Mouse (Mus musculus) midbrain, embryonic 15.5 days (tissue): ENCODE results near the gene Wrb. TPM values are rescaled to one million over a fixed set of nuclear protein-coding genes. Genes with fewer than 3 reads are reported as not detected.
"Not testable (repeated sequence)": the region's sequence is repeated elsewhere in the genome, so short reads cannot be mapped to it uniquely, and the experiment has no call there.

Experiments used
- ATAC-seq: fragments of 200-750 bp; cut with Nextera tagmentation; replicated peaks from 2 replicates; pipeline ENCODE4 v1.8.0; 2017; ENCODE audit warnings: moderate TSS enrichment
- H3K27ac ChIP-seq: fragments of 300-500 bp; sonication (generic); 2 replicates; pipeline ENCODE4 v1.5.1; 2015; ENCODE audit warnings: mild to moderate bottlenecking, inconsistent platforms
- H3K27me3 ChIP-seq: fragments of 300-500 bp; sonication (generic); replicated peaks from 2 replicates; pipeline ENCODE4 v1.6.1; 2015; ENCODE audit warnings: inconsistent platforms
- H3K36me3 ChIP-seq: fragments of 300-500 bp; sonication (generic); replicated peaks from 2 replicates; pipeline ENCODE4 v1.6.1; 2015; ENCODE audit warnings: inconsistent platforms
- H3K4me1 ChIP-seq: fragments of 300-500 bp; sonication (generic); 2 replicates; pipeline ENCODE4 v1.6.1; 2015; ENCODE audit warnings: inconsistent platforms
- H3K4me2 ChIP-seq: fragments of 300-500 bp; sonication (generic); 2 replicates; pipeline ENCODE4 v1.6.1; 2015; ENCODE audit warnings: inconsistent platforms, mild to moderate bottlenecking, moderate library complexity
- H3K4me3 ChIP-seq: fragments of 300-500 bp; sonication (generic); 2 replicates; pipeline ENCODE4 v1.5.1; 2015; ENCODE audit warnings: mild to moderate bottlenecking, inconsistent platforms
- H3K9ac ChIP-seq: fragments of 300-500 bp; sonication (generic); 2 replicates; pipeline ENCODE4 v1.6.1; 2015; ENCODE audit warnings: mild to moderate bottlenecking, inconsistent platforms
- H3K9me3 ChIP-seq: fragments of 300-500 bp; sonication (generic); 2 replicates; pipeline ENCODE4 v1.6.1; 2016; ENCODE audit warnings: inconsistent platforms
- WGBS: fragments of 180-500 bp; shearing (Covaris S2); methylation state at CpG from one replicate; pipeline ENCODE4 v1.1.7; 2015; ENCODE audit warnings: mixed read lengths; 5-methylcytosine and 5-hydroxymethylcytosine counted together
- polyA plus RNA-seq: library from polyadenylated mRNA; unstranded; fragments of >200 nt; fragmentation: Nextera tagmentation; extraction: Ambion mirVana; gene quantifications from 2 replicates; pipeline ENCODE4 v1.2.1, GENCODE M21; 2015

Wrb gene
- polyA plus RNA-seq, 1 experiment from 2014 or later: 217 TPM

DNA sequence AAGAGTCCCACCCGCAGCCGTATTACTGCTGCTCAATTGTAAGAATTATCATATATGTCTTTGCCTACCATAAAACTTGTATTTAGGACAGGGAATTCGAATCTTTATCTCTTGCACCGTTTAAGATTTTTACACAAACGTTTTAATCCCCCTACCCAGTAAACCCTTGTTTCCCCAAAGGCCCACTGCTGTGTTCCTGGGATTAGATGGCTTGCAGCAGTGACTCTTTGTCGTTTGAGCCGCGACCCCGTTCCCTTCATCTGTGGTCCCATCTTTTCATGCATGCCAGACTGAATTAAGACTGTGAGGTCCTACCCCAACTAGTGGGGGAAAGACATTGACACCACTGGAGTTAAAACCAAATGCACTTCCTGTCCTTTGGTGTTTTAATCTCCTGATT is 16.7 kb upstream of the Wrb start:
- H3K4me2 ChIP-seq: peak overlapping the region; percentile 59
- H3K9ac ChIP-seq: peak overlapping the region; percentile 91

GRCm38 (mm10) chr16:96144748-96145109 is 478 bp upstream of the Wrb start:
- not testable (repeated sequence) for H3K9ac ChIP-seq, H3K27me3 ChIP-seq, H3K27ac ChIP-seq, H3K9me3 ChIP-seq, H3K36me3 ChIP-seq
- Histone ChIP-seq H3K4me3 (peak overlapping the region; percentile 82), H3K4me2 (peak overlapping the region; percentile 4; the same call in 1 of the 2 replicates), H3K4me1 (peaks cover 15% of the 10 kb centered on the region)
- 26% methylated on average over 6 of the region's 6 CpGs for WGBS
- peak; percentile 60 for ATAC-seq

More for the DNA sequence above, 16.7 kb upstream of the Wrb start:
- Histone ChIP-seq H3K27ac (peak overlapping the region; percentile 99), H3K4me3 (peak overlapping the region; percentile 79), H3K9me3 (no peaks in the 10 kb centered on the region), H3K36me3 (peaks cover 14% of the 10 kb centered on the region), H3K4me1 (peaks cover 30% of the 10 kb centered on the region), H3K27me3 (no peaks in the 10 kb centered on the region)
- ATAC-seq: no peak
- WGBS: 2% methylated on average over 9 of the region's 9 CpGs

- 0% methylated on average over 5 of the region's 5 CpGs for WGBS
- Histone ChIP-seq H3K27ac (peak overlapping the region; percentile 80), H3K9ac (peak overlapping the region; percentile 74), H3K4me1 (peaks cover 19% of the 10 kb centered on the region), H3K36me3 (no peaks in the 10 kb centered on the region), H3K4me3 (peak overlapping the region; percentile 82), H3K4me2 (peak overlapping the region; percentile 63), H3K27me3 (no peaks in the 10 kb centered on the region), H3K9me3 (no peaks in the 10 kb centered on the region)
- ATAC-seq: no peak; the same call in 1 of the 2 replicates
Observed at GRCm38 (mm10) chr16:96145814-96146213, 607 bp downstream of the Wrb start.

DNA sequence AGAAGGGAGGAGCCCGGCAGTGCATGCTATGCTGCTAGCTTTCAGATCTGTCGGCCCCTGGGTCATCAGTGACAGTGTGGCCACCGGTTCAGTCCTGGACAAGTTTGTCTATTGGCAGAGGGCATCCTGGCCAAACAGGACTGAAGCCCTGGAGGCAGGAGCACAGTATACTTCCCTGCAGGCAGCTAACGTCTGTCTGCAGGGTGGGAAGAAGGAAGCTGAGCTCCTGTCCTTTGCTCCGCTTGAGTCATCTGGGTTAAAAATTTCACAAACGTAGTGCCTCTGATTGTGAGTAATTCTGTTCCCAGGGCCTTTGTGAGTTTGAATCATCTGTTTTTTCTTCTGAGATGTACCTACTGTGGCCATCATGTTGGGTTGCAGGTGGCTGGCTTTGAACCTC is 3.6 kb downstream of the Wrb start:
- Histone ChIP-seq H3K27ac (no peak overlapping the region), H3K36me3 (peaks cover 3% of the 10 kb centered on the region), H3K4me3 (no peak overlapping the region), H3K4me1 (peaks cover 19% of the 10 kb centered on the region), H3K4me2 (no peak overlapping the region), H3K9me3 (no peaks in the 10 kb centered on the region), H3K27me3 (no peaks in the 10 kb centered on the region), H3K9ac (no peak overlapping the region)
- ATAC-seq: no peak
- WGBS: 83% methylated on average over 6 of the region's 6 CpGs

DNA sequence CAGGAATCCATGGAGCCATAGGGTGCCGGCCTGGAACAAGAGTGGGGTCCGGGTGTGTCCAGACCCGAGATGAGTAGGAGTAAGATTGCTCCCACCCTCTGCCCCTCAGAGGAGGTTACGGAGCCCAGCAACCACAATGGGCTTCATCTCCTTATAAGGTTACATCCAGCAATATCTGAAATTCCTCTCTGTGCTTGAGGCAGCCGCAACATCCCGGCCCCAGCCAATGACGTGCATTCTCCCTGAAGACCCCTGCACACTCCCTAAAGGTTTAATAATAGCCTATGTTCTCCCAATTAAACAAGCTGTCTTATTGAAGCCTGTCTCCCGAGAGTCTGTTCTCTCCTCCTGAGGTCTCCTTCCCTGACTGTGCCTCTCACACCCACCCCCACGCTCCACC is 4.1 kb downstream of the Wrb start:
- Histone ChIP-seq H3K9ac (no peak overlapping the region), H3K36me3 (peaks cover 3% of the 10 kb centered on the region)

GRCm38 (mm10) chr16:96150995-96151394 is 5.8 kb downstream of the Wrb start:
- Histone ChIP-seq H3K36me3 (peaks cover 6% of the 10 kb centered on the region), H3K4me2 (no peak overlapping the region), H3K27ac (no peak overlapping the region), H3K9ac (no peak overlapping the region), H3K27me3 (no peaks in the 10 kb centered on the region), H3K4me3 (no peak overlapping the region), H3K4me1 (peaks cover 16% of the 10 kb centered on the region), H3K9me3 (no peaks in the 10 kb centered on the region)
- ATAC-seq: no peak
- 68% methylated on average over 4 of the region's 4 CpGs for WGBS

More for the DNA sequence above, 4.1 kb downstream of the Wrb start:
- H3K4me2 ChIP-seq: no peak overlapping the region
- H3K27me3 ChIP-seq: no peaks in the 10 kb centered on the region
- no peak for ATAC-seq
- H3K9me3 ChIP-seq: no peaks in the 10 kb centered on the region
- H3K4me1 ChIP-seq: peaks cover 19% of the 10 kb centered on the region
- no peak overlapping the region for H3K27ac ChIP-seq
- no peak overlapping the region for H3K4me3 ChIP-seq
- 83% methylated on average over 9 of the region's 9 CpGs for WGBS

DNA sequence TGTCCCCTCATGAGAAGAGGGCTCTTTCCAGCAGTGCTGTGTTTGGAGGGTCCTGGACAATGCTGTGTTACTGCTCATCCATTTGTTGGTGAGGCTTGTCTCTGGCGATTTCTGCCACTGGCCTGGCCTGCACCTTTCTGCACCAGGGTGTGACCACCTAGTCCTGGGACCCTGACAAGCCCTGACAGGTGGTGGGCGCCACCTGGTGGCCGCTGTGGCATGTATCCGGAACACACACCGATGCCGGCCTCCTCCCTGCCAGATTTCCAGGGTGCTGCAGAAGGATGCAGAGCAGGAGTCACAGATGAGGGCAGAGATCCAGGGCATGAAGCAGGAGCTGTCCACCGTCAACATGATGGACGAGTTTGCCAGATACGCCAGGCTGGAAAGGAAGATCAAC is 6.3 kb downstream of the Wrb start:
- ATAC-seq: no peak; the same call in 1 of the 2 replicates
- Histone ChIP-seq H3K27ac (no peak overlapping the region), H3K4me2 (no peak overlapping the region), H3K9me3 (no peaks in the 10 kb centered on the region), H3K4me3 (no peak overlapping the region), H3K9ac (no peak overlapping the region), H3K4me1 (peaks cover 10% of the 10 kb centered on the region), H3K36me3 (peaks cover 6% of the 10 kb centered on the region), H3K27me3 (no peaks in the 10 kb centered on the region)
- 24% methylated on average over 9 of the region's 9 CpGs for whole genome bisulfite sequencing

- WGBS: 98% methylated on average over 2 of the region's 2 CpGs
- H3K9ac ChIP-seq: no peak overlapping the region
- no peaks in the 10 kb centered on the region for H3K9me3 ChIP-seq
- H3K27me3 ChIP-seq: no peaks in the 10 kb centered on the region
- H3K27ac ChIP-seq: no peak overlapping the region
- H3K36me3 ChIP-seq: peaks cover 6% of the 10 kb centered on the region
- H3K4me1 ChIP-seq: peaks cover 17% of the 10 kb centered on the region
- no peak overlapping the region for H3K4me3 ChIP-seq
- no peak overlapping the region for H3K4me2 ChIP-seq
- no peak for ATAC-seq
Observed at GRCm38 (mm10) chr16:96154476-96154875, 9.3 kb downstream of the Wrb start.

- Histone ChIP-seq H3K9ac (no peak overlapping the region), H3K27ac (no peak overlapping the region), H3K4me3 (no peak overlapping the region), H3K4me1 (peaks cover 18% of the 10 kb centered on the region), H3K36me3 (peaks cover 6% of the 10 kb centered on the region), H3K4me2 (no peak overlapping the region), H3K9me3 (no peaks in the 10 kb centered on the region), H3K27me3 (no peaks in the 10 kb centered on the region)
- WGBS: 92% methylated on average over 8 of the region's 8 CpGs
- no peak for ATAC-seq
Observed at GRCm38 (mm10) chr16:96156019-96156418, 10.8 kb downstream of the Wrb start.

GRCm38 (mm10) chr16:96157171-96157570 is 12.0 kb downstream of the Wrb start:
- H3K9ac ChIP-seq: no peak overlapping the region
- peaks cover 18% of the 10 kb centered on the region for H3K4me1 ChIP-seq
- H3K4me3 ChIP-seq: no peak overlapping the region
- ATAC-seq: no peak
- H3K9me3 ChIP-seq: no peaks in the 10 kb centered on the region
- no peaks in the 10 kb centered on the region for H3K27me3 ChIP-seq
- H3K36me3 ChIP-seq: peaks cover 5% of the 10 kb centered on the region
- 91% methylated on average over 11 of the region's 11 CpGs for WGBS
- no peak overlapping the region for H3K27ac ChIP-seq
- no peak overlapping the region for H3K4me2 ChIP-seq

DNA sequence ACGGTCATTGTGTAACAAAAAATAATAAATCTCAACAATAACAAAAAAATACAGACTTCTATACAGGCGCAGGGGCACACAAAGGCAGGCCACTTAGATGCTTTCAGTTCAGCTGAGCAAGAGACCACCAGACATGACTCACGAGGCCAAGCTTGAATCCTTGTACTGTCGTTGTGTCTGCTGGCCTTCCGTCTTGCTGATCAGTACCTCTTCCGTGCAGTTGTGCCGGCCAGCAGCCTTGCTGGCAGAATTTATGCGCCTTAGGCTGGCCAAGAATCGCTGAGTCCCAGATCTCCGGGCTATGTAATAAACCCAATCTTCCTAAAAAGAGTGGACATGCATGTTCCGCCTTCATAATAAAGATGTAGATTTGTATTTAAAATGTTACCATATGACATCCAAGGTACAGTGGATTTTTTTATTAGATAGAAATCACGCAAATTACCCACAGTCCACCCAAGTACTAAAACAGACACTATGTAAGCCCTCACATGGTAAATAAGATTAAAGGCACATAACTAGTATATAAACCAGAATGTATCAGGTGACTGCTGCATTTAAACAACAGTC is 13.4 kb downstream of the Wrb start:
- WGBS: 53% methylated on average over 12 of the region's 12 CpGs
- H3K9me3 ChIP-seq: no peaks in the 10 kb centered on the region
- 0 out of 2 replicates have a peak, but pooled peaks have one; percentile 18 for ATAC-seq
- peak overlapping the region; percentile 95 for H3K4me2 ChIP-seq
- peak overlapping the region; percentile 65 for H3K9ac ChIP-seq
- H3K27me3 ChIP-seq: no peaks in the 10 kb centered on the region
- H3K36me3 ChIP-seq: peaks cover 2% of the 10 kb centered on the region; the same call in 1 of the 2 replicates
- peak overlapping the region; percentile 83 for H3K27ac ChIP-seq
- peak overlapping the region; percentile 46 for H3K4me3 ChIP-seq
- peaks cover 18% of the 10 kb centered on the region for H3K4me1 ChIP-seq

- Histone ChIP-seq H3K4me2 (peak overlapping the region; percentile 95), H3K27ac (peak overlapping the region; percentile 83), H3K9ac (peak overlapping the region; percentile 65), H3K9me3 (no peaks in the 10 kb centered on the region), H3K4me1 (peaks cover 18% of the 10 kb centered on the region), H3K27me3 (no peaks in the 10 kb centered on the region), H3K36me3 (peaks cover 2% of the 10 kb centered on the region; the same call in 1 of the 2 replicates), H3K4me3 (peak overlapping the region; percentile 46)
- WGBS: 1% methylated on average over 63 of the region's 67 CpGs
- peak; percentile 84 for ATAC-seq
Observed at GRCm38 (mm10) chr16:96159091-96159731, 14.0 kb downstream of the Wrb start.
